Mouse (Mus musculus) forebrain, embryonic 12.5 days (tissue): ENCODE data around the gene Cd209a. TPM values are rescaled to one million over a fixed set of nuclear protein-coding genes. Genes with fewer than 3 reads are reported as not detected.
"Not testable (repeated sequence)": the region's sequence is repeated elsewhere in the genome, so short reads cannot be mapped to it uniquely, and the experiment has no call there.

Experiments used
- ATAC-seq: fragments of 200-750 bp; cut with Nextera tagmentation; 2 replicates; pipeline ENCODE4 v1.8.0; 2017; ENCODE audit warnings: moderate TSS enrichment; ENCODE audit not compliant: low FRiP score
- H3K27ac ChIP-seq: fragments of 300-500 bp; sonication (generic); 2 replicates; pipeline ENCODE4 v1.5.1; 2016; ENCODE audit warnings: mild to moderate bottlenecking
- H3K27me3 ChIP-seq: fragments of 300-500 bp; sonication (generic); 2 replicates; pipeline ENCODE4 v1.6.1; 2016; ENCODE audit warnings: mild to moderate bottlenecking
- H3K36me3 ChIP-seq: fragments of 300-500 bp; sonication (generic); replicated peaks from 2 replicates; pipeline ENCODE4 v1.6.1; 2016; ENCODE audit warnings: mild to moderate bottlenecking
- H3K4me1 ChIP-seq: fragments of 300-500 bp; sonication (generic); 2 replicates; pipeline ENCODE4 v1.6.1; 2016
- H3K4me2 ChIP-seq: fragments of 300-500 bp; sonication (generic); 2 replicates; pipeline ENCODE4 v1.6.1; 2016; ENCODE audit warnings: mild to moderate bottlenecking, moderate library complexity
- H3K4me3 ChIP-seq: fragments of 300-500 bp; sonication (generic); replicated peaks from 2 replicates; pipeline ENCODE4 v1.5.1; 2016; ENCODE audit warnings: mild to moderate bottlenecking
- H3K9ac ChIP-seq: fragments of 300-500 bp; sonication (generic); 2 replicates; pipeline ENCODE4 v1.6.1; 2016; ENCODE audit warnings: mild to moderate bottlenecking
- H3K9me3 ChIP-seq: fragments of 300-500 bp; sonication (generic); 2 replicates; pipeline ENCODE4 v1.6.1; 2016
- WGBS: fragments of 180-500 bp; shearing (Covaris S2); methylation state at CpG from one replicate; pipeline ENCODE4 v1.1.7; 2016; 5-methylcytosine and 5-hydroxymethylcytosine counted together
- polyA plus RNA-seq: library from polyadenylated mRNA; unstranded; fragments of >200 nt; fragmentation: Nextera tagmentation; extraction: Ambion mirVana; gene quantifications from 2 replicates; pipeline ENCODE4 v1.2.1, GENCODE M21; 2016

The Cd209a gene
- not detected in 2 replicates for polyA plus RNA-seq

DNA sequence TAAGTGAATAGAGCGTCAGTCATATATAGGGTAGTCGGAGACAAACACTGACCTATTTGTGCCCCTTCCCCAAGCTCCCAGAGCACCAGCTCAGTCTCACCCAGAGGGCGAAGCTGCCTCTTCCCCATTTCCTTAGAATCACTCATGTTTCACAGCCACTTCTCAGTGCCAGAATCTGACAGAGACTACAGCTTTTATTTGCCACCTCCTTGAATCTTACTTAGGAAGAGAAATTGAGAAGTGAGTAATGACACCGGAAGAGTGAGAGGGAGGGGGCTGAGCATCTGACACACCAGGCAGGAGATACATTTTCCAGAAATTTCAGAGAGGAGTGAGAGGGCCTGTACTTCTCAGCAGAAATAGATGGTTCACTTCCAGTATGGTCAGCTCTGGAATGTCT is at the start of gene Cd209a:
Gene Cd209a (minus strand): TSS at position 224 of the 400 bp plus-strand sequence.
- H3K4me2 ChIP-seq, result no peak within 1 kb of the TSS
- no peak within 1 kb of the TSS for H3K9ac ChIP-seq
- no peaks in the 10 kb centered on the region for H3K27me3 ChIP-seq
- 92% methylated on average over 4 of the region's 4 CpGs for WGBS
- no peaks in the 10 kb centered on the region for H3K4me1 ChIP-seq
- no peaks in the 10 kb centered on the region for H3K36me3 ChIP-seq
- H3K4me3 ChIP-seq, result no peak within 1 kb of the TSS
- no peak for ATAC-seq
- peaks cover 14% of the 10 kb centered on the region; the same call in 1 of the 2 replicates for H3K9me3 ChIP-seq
- H3K27ac ChIP-seq, result no peak within 1 kb of the TSS

DNA sequence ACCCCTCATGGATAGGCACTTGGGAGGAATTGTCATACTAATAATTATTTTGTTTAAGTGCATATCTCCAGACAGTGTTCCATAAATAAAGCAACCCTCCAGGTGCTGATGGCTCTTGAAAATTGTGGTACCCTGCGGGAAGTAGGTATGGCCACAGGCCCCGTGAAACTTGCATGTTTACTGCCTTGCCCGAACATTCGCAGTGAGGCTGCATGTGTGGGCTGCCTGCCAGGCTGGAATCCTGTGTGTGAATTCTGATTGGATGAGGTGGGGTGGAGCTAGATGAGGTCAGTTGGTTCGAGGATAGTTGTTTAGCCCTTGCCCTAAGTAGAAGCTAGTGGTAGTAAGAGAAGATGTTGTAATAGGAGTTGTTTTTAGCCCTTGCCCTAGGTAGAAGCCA is 19.9 kb upstream of the Cd209a start:
- H3K27ac ChIP-seq, H3K4me2 ChIP-seq, H3K4me3 ChIP-seq, H3K9ac ChIP-seq, ATAC-seq, H3K27me3 ChIP-seq, H3K4me1 ChIP-seq, H3K36me3 ChIP-seq: not testable (repeated sequence)
- 87% methylated on average over 5 of the region's 5 CpGs for WGBS
- H3K9me3 ChIP-seq, result peaks cover 29% of the 10 kb centered on the region

DNA sequence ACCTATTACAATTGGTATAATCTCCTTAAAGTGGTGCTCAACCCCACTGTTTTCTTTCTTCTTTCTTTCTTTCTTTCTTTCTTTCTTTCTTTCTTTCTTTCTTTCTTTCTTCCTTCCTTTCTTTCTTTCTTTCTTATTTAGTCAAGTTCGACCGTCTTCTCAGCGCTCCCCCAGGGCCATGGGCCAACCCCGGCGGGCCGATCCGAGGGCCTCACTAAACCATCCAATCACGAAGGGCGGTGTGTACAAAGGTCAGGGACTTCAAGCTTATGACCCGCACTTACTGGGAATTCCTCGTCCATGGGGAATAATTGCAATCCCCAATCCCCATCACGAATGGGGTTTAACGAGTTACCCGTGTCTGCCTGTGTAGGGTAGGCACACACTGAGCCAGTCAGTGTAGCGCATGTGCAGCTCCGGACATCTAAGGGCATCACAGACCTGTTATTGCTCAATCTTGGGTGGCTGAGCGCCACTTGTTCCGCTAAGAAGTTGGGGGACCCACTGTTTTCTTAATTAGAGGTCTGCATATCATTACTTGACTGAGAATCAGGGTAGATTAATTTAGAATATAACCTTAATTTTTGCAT is 5.6 kb upstream of the Cd209a start:
- no peak overlapping the region for H3K4me3 ChIP-seq
- no peaks in the 10 kb centered on the region for H3K4me1 ChIP-seq
- H3K9ac ChIP-seq, result no peak overlapping the region
- 71% methylated on average over 18 of the region's 18 CpGs for WGBS
- H3K9me3 ChIP-seq, result peaks cover 19% of the 10 kb centered on the region
- ATAC-seq, result peak; percentile 99
- H3K36me3 ChIP-seq, result no peaks in the 10 kb centered on the region
- no peaks in the 10 kb centered on the region for H3K27me3 ChIP-seq
- no peak overlapping the region for H3K4me2 ChIP-seq
- H3K27ac ChIP-seq, result no peak overlapping the region

DNA sequence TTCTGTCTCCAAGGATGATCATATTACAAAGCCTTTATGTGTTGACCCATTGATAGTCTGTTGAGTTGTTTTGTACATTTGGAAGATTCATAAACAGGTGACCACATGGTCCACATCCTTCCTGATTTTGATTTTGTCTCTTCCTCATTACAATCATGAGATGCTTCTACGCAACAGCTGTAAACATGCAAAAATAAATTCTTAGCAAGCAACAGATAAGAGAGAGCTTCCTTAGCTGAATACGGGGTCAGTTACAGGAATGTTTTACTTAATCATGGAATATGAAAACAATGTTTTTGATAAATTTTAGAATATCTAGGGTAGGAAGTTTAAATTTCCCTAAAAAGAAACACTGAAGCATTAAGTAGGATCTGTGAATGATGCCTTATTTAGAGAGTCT is 11.8 kb downstream of the Cd209a start:
- Histone ChIP-seq H3K9me3 (no peaks in the 10 kb centered on the region), H3K4me3 (no peak overlapping the region), H3K27me3 (no peaks in the 10 kb centered on the region), H3K27ac (no peak overlapping the region), H3K4me2 (no peak overlapping the region), H3K36me3 (no peaks in the 10 kb centered on the region), H3K9ac (no peak overlapping the region), H3K4me1 (no peaks in the 10 kb centered on the region)
- 91% methylated on average over 2 of the region's 2 CpGs for WGBS
- no peak for ATAC-seq

DNA sequence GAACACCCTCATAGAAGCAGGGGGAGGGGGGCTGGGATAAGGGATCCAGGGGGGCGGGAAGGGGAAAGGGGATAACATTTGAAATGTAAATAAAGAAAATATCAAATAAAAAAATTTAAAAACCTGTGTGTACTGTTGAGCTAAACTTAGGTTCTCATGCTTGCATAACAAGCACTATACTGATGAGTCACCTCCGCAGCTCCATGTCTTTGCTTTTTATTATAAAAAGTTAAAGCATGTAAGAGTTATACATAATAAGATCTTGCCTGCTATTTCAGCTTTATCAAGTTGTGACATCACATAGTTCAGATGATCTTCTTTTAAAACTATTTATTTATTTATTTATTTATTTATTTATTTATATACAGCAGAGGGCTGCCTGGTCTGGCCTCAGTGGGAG is 13.2 kb downstream of the Cd209a start:
- Histone ChIP-seq H3K9ac (no peak overlapping the region), H3K4me3 (no peak overlapping the region), H3K4me1 (no peaks in the 10 kb centered on the region), H3K4me2 (no peak overlapping the region), H3K36me3 (no peaks in the 10 kb centered on the region), H3K27me3 (no peaks in the 10 kb centered on the region), H3K27ac (no peak overlapping the region), H3K9me3 (no peaks in the 10 kb centered on the region)
- WGBS, result 84% methylated on average over 2 of the region's 2 CpGs
- ATAC-seq, result no peak

DNA sequence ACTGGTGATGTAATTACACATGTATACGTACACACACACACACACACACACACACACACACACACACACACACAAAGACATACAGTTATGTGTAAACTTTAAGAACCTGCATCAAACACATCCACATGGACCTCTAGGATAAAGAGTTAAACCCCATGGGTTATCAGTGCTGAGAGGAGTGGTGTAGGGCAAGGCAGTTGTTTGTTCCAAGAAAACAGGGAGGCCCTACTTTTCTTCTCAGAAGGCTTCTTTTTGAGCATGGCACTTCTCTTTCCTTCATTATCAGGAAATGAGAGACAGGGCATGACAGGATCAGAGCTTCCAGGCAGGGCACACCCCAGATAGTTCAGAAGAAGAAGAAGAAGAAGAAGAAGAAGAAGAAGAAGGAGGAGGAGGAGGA is 14.7 kb downstream of the Cd209a start:
- WGBS, result 56% methylated on average over 1 of the region's 1 CpGs

DNA sequence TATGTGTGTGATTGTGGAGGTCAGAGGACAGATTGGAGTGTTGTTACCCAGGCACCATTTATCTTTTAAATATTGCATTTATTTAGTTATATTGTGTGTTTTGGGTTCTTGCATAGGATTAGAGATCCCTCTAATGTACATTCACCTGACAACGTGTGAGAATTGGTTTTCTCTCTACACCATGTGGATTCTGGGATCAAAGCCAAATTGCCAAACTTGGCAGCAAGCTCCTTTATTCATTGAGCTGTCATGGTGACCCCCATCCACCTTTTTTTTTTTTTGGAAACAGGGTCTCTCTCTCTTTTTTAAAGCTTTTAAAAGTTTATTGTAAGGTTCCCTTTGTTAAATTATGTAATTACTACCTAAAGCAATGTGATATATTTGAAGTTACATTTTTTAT is 27.7 kb downstream of the Cd209a start:
- 36% methylated on average over 1 of the region's 1 CpGs for WGBS
- no peak overlapping the region for H3K4me3 ChIP-seq

More for the DNA sequence above, 14.7 kb downstream of the Cd209a start:
- Histone ChIP-seq H3K27me3 (no peaks in the 10 kb centered on the region), H3K4me1 (no peaks in the 10 kb centered on the region), H3K4me3 (no peak overlapping the region), H3K9ac (no peak overlapping the region), H3K27ac (no peak overlapping the region), H3K9me3 (no peaks in the 10 kb centered on the region), H3K4me2 (no peak overlapping the region), H3K36me3 (no peaks in the 10 kb centered on the region)
- no peak for ATAC-seq

DNA sequence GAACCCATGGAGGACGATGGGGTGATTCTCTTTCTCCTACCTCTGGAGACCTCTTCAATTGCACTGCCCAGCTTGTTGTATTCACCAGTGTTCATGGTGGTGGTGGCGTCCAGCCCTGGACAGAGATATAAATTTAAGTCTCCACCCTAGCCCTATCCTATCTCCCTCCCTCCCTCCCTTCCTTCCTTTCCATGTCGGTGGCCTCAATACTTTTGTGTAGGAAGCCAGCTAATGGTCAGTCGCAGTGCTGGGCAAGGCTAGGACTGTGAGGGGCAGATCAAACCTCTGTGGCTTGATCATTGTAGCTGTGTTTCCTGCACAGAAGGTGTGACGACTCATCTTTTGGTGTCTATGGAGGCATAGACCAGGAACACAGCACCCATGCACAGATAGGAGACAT is 28.2 kb downstream of the Cd209a start, which contains the start of gene Clec4g:
Gene Clec4g (minus strand): TSS at position 101 of the 400 bp plus-strand sequence.
- WGBS, result 78% methylated on average over 5 of the region's 5 CpGs
- Histone ChIP-seq H3K36me3 (no peaks in the 10 kb centered on the region), H3K4me2 (no peak within 1 kb of the TSS), H3K9ac (no peak within 1 kb of the TSS), H3K9me3 (no peaks in the 10 kb centered on the region), H3K27me3 (no peaks in the 10 kb centered on the region), H3K4me3 (no peak within 1 kb of the TSS), H3K27ac (no peak within 1 kb of the TSS), H3K4me1 (no peaks in the 10 kb centered on the region)
- no peak for ATAC-seq

More for the DNA sequence above, 27.7 kb downstream of the Cd209a start:
- Histone ChIP-seq H3K4me2 (no peak overlapping the region), H3K27ac (no peak overlapping the region), H3K36me3 (no peaks in the 10 kb centered on the region), H3K9ac (no peak overlapping the region), H3K9me3 (no peaks in the 10 kb centered on the region), H3K4me1 (no peaks in the 10 kb centered on the region), H3K27me3 (no peaks in the 10 kb centered on the region)
- no peak for ATAC-seq

DNA sequence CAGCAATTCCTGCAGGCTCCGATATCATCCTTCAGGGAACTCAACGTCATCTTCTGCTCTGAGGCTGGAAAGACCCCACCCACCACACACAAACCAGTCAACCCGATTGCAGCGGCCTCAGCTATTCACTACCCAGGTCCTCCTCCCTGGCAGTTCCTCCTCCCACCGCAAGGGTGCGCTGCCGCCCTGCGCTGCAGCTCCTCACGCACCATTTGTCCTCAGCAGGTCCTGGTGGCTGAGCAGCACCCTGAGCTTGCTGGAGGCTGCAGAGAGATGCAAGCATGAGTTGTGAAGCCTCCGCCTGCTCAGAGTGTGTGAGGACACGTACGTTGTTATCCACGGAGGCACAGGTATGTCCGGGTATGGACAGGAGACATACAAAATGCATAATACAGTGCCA is 30.2 kb downstream of the Cd209a start:
- no peak overlapping the region for H3K9ac ChIP-seq

DNA sequence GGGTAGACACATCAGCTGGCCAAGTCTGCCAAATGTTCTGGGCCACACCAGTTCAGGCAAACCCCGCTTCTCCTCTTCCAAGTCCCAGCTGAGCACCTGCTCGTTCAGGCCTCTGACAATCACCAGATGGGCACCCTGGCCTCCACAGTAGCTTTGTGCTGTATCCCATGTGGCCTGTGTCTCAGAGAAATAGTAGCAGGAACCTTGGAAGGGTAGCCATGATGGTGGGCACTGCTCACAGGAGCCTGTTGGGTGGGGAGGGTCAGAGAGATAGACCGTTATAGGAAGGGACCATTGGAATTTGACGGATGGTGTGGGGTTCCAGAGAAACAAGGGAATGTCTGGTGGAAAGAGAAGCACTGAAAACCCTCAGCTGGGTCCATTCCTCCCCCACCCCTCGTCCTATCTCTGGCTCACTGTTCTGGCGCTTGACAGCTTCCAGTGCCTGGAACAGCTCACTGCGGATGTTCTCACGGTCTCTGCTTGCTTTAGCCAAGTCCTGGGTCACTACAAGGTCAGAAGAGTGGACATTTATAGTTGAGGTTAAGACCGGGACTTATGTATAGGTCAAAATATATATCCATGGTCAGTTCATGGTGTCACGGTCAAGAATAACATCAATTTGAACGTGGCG is 31.3 kb downstream of the Cd209a start:
- Histone ChIP-seq H3K4me3 (no peak overlapping the region), H3K4me1 (no peaks in the 10 kb centered on the region), H3K27me3 (no peaks in the 10 kb centered on the region), H3K27ac (no peak overlapping the region), H3K36me3 (no peaks in the 10 kb centered on the region), H3K9me3 (no peaks in the 10 kb centered on the region), H3K9ac (no peak overlapping the region), H3K4me2 (no peak overlapping the region)
- 88% methylated on average over 12 of the region's 12 CpGs for WGBS
- no peak for ATAC-seq

More for the DNA sequence above, 30.2 kb downstream of the Cd209a start:
- Histone ChIP-seq H3K4me1 (no peaks in the 10 kb centered on the region), H3K9me3 (no peaks in the 10 kb centered on the region), H3K27me3 (no peaks in the 10 kb centered on the region), H3K27ac (no peak overlapping the region), H3K4me2 (no peak overlapping the region), H3K36me3 (no peaks in the 10 kb centered on the region), H3K4me3 (no peak overlapping the region)
- WGBS, result 17% methylated on average over 14 of the region's 14 CpGs
- ATAC-seq, result peak; percentile 33; the same call in 1 of the 2 replicates

DNA sequence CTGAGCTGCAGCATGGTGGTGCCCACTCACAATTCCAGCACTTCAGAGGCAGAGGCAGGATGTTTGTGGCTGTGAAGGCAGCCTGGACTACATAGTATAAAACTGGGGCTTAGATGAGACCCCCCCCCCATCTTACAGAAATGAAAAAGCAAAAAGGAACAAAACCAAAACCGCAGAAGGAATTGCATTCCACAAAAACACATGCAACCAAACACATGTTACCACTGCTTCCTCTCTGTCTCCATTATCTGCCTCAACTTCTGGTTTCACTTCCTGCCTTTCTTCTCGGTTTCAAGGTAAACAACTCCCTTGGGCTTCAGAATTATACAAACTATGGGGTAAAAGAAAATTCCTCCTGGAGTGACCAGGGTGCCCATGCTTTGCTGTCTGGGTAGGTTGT is 37.1 kb downstream of the Cd209a start:
- Histone ChIP-seq H3K4me1 (no peaks in the 10 kb centered on the region), H3K36me3 (no peaks in the 10 kb centered on the region), H3K9me3 (no peaks in the 10 kb centered on the region), H3K27ac (no peak overlapping the region), H3K4me3 (no peak overlapping the region), H3K9ac (no peak overlapping the region), H3K27me3 (no peaks in the 10 kb centered on the region), H3K4me2 (no peak overlapping the region)
- 56% methylated on average over 2 of the region's 2 CpGs for WGBS
- ATAC-seq, result no peak

DNA sequence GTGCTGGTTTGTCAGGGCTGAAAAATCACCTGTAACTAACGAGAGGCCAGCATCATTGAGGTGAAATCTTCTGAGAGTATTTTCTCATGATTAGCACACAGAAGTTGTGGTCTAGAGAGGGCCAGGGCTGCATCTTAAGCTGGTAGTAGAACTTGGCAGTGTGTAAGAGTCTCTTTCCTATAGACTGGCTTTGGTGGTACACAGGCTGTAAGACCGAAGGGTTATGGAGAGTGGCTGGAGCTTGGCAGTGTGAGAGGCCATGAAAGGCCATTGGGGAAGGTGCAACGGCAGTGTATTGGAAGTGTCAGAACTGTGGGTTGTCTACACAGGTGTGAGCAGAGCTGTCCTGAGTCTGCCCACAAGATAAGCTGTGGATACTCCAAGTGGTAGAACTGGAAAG is 38.5 kb downstream of the Cd209a start:
- Histone ChIP-seq H3K9ac (no peak overlapping the region), H3K4me3 (no peak overlapping the region), H3K27me3 (no peaks in the 10 kb centered on the region), H3K4me2 (no peak overlapping the region), H3K4me1 (no peaks in the 10 kb centered on the region), H3K27ac (no peak overlapping the region), H3K9me3 (no peaks in the 10 kb centered on the region), H3K36me3 (no peaks in the 10 kb centered on the region)
- WGBS, result 82% methylated on average over 3 of the region's 3 CpGs
- ATAC-seq, result no peak

DNA sequence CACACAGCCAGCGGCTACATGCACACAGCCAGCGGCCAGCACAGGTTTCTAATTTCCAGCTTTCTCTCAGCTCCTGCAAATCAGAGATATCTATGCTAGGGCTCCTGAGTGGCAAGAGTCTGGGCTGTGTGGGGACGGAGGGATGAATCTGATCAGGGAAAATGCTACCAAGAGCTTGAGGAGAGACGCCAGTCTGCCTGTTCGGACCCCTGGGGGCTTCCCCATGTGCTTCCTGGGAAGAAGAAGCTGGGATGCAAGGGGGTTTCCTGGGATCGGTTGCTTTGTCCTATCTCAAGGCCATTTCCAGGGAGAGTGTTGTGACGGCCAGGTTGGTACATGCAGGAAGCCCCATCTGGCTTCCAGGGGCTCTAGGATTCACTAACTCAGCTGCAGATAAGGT is 41.2 kb downstream of the Cd209a start:
- no peak for ATAC-seq
- H3K9ac ChIP-seq, result no peak overlapping the region
- no peaks in the 10 kb centered on the region for H3K27me3 ChIP-seq
- H3K27ac ChIP-seq, result no peak overlapping the region
- H3K36me3 ChIP-seq, result no peaks in the 10 kb centered on the region
- H3K4me2 ChIP-seq, result no peak overlapping the region
- H3K4me3 ChIP-seq, result no peak overlapping the region
- no peaks in the 10 kb centered on the region for H3K9me3 ChIP-seq
- 76% methylated on average over 7 of the region's 7 CpGs for WGBS
- H3K4me1 ChIP-seq, result no peaks in the 10 kb centered on the region
